Mouse (Mus musculus) cortical plate, adult 2 months (tissue): ENCODE measurements around the gene Tmsb15a.
A peak's percentile ranks its signal among the peaks of the same experiment; 100 is the strongest.

Source experiments
- CTCF ChIP-seq: fragments of 200-500 bp; IDR thresholded peaks from 2 replicates; pipeline ENCODE4 v1.5.1; 2011; ENCODE audit warnings: mild to moderate bottlenecking, control low read depth, low read length; ENCODE audit not compliant: insufficient read depth; ENCODE audit errors: extremely low read depth
- POLR2A ChIP-seq: fragments of 200-500 bp; IDR thresholded peaks from 2 replicates; pipeline ENCODE4 v1.6.1; 2011; ENCODE audit warnings: mild to moderate bottlenecking, low read length, control low read depth; ENCODE audit not compliant: insufficient read depth; ENCODE audit errors: extremely low read depth

DNA sequence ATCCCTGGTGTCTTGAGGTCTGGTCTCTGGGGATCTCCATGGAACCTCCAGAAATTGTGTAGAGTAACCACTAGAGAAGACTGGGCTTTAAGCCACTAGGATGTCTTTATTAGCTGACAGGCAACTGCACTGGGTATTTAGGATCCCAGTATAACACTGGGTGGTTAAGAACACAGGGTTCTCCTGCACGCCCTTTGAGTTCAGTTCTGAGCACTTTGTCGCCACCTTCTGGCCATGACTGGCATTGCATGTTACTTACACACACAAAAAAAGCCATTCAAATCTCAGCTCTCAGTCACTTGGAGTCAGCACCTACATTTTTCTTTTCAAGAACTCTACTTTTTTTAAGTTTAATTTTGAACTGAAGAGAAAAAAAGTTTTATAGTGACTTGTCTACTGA is 27.8 kb upstream of the Tmsb15a start:
- TF ChIP-seq CTCF (peak; percentile 73), POLR2A (no peak)
